Mouse (Mus musculus): Measurements from ENCODE around the gene Bcl2a1d. TPM values are rescaled to one million over a fixed set of nuclear protein-coding genes. Genes with fewer than 3 reads are reported as not detected.
"Not testable (repeated sequence)": the region's sequence is repeated elsewhere in the genome, so short reads cannot be mapped to it uniquely, and the experiment has no call there.

Bcl2a1d gene
- polyA plus RNA-seq (2015; fragmentation: Nextera tagmentation; extraction: Ambion mirVana) = 0.19 TPM in 1 of 2 replicates, not detected in the other

DNA sequence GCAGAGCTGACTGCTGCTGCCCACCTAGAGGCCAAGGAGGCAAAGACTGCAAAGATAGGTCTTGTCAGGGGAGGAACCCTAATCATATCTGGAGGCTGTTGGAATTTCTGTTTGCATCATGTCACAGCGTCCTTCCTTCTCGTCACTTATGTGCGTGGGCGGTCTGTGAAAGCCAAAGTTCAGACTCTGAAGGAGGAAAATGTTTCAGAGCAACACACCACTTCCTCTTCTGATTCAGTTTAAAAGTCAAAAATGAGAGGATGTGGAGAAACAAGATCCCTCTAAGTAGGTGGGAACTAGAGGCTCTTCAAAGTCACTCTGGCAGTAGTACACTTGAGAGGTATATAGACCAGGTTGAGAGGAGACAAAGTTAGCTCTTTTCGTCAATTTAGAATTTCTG, at the start of gene Bcl2a1d:
TSS of gene Bcl2a1d (minus strand) at position 187 of the 400 bp plus-strand sequence.
- not testable (repeated sequence) for H3K4me3 ChIP-seq (ENCODE audit: low read length); H3K27me3 ChIP-seq (replicated peaks; ENCODE audit: control insufficient read depth, insufficient read depth, low read length); H3K4me1 ChIP-seq (ENCODE audit: control insufficient read depth, insufficient read depth, low read depth, low read length); H3K27ac ChIP-seq (ENCODE audit: low read depth, low read length); H3K9me3 ChIP-seq (ENCODE audit: control insufficient read depth, low read length); H3K9ac ChIP-seq (ENCODE audit: low read depth, low read length); H3K36me3 ChIP-seq (ENCODE audit: control insufficient read depth, insufficient read depth, low read length); H3K4me2 ChIP-seq (ENCODE audit: low read length); ATAC-seq
- 88% methylated on average over 5 of the region's 5 CpGs for WGBS

GRCm38 (mm10) chr9:88770239-88770638, 38.5 kb upstream of the Bcl2a1d start:
- not testable (repeated sequence) for ATAC-seq; H3K4me1 ChIP-seq (ENCODE audit: control insufficient read depth, insufficient read depth, low read depth, low read length); H3K36me3 ChIP-seq (ENCODE audit: control insufficient read depth, insufficient read depth, low read length); H3K9ac ChIP-seq (ENCODE audit: low read depth, low read length); H3K27me3 ChIP-seq (replicated peaks; ENCODE audit: control insufficient read depth, insufficient read depth, low read length); H3K27ac ChIP-seq (ENCODE audit: low read depth, low read length); H3K4me2 ChIP-seq (ENCODE audit: low read length); H3K4me3 ChIP-seq (ENCODE audit: low read length); H3K9me3 ChIP-seq (ENCODE audit: control insufficient read depth, low read length)
- WGBS = 93% methylated on average over 2 of the region's 6 CpGs

DNA sequence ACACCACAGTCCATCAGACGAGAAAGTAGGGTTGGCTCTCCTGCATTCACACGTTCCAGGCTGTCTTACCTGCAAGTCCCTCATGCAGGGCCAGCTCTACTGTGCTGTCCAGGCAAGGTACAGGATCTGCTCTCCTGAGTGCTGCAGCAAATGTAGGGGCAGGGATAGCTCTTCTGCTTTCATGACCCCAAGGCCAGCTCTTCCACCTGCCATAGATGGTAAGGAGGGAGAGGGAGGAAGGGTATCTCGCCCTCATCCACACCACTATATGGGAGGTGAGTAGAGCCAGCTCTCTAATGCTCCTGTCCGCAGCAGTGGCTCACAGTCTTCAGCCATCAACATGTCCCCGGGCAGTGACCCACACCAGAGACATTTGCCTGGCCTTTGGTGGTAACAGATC, 37.8 kb upstream of the Bcl2a1d start:
- not testable (repeated sequence) for H3K36me3 ChIP-seq (ENCODE audit: control insufficient read depth, insufficient read depth, low read length); H3K27ac ChIP-seq (ENCODE audit: low read depth, low read length); H3K4me1 ChIP-seq (ENCODE audit: control insufficient read depth, insufficient read depth, low read depth, low read length); H3K27me3 ChIP-seq (replicated peaks; ENCODE audit: control insufficient read depth, insufficient read depth, low read length); H3K4me3 ChIP-seq (ENCODE audit: low read length); ATAC-seq; H3K4me2 ChIP-seq (ENCODE audit: low read length); H3K9ac ChIP-seq (ENCODE audit: low read depth, low read length); H3K9me3 ChIP-seq (ENCODE audit: control insufficient read depth, low read length)
- whole genome bisulfite sequencing = 85% methylated on average over 4 of the region's 5 CpGs

DNA sequence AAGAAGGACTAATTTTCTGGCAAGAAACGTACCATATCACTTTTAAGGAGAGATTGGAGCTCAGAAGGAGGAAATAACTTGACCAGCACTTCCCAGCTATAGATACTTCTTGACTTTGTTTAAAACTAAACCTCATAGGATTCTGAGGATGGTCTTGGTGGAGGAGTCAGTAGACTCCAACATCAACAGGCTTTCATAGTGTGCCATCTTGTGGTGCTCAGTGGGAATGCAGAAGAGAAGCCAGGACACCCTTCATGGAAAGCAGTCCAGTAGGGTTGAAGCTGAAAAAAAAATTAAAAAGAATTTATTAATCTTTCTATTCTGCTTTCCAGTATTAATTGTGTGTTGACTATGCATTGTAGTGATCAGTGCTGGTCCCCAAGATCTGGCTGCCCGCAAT, 15.0 kb upstream of the Bcl2a1d start:
- H3K4me3 ChIP-seq (ENCODE audit: low read length); ATAC-seq; H3K4me2 ChIP-seq (ENCODE audit: low read length); H3K27me3 ChIP-seq (replicated peaks; ENCODE audit: control insufficient read depth, insufficient read depth, low read length); H3K9ac ChIP-seq (ENCODE audit: low read depth, low read length); H3K9me3 ChIP-seq (ENCODE audit: control insufficient read depth, low read length); H3K4me1 ChIP-seq (ENCODE audit: control insufficient read depth, insufficient read depth, low read depth, low read length); H3K36me3 ChIP-seq (ENCODE audit: control insufficient read depth, insufficient read depth, low read length); H3K27ac ChIP-seq (ENCODE audit: low read depth, low read length): not testable (repeated sequence)
- no CpG with 5 or more reads among the region's 2 CpGs for WGBS

GRCm38 (mm10) chr9:88746046-88746445, 14.3 kb upstream of the Bcl2a1d start:
- 80% methylated on average over 1 of the region's 2 CpGs for WGBS
- ATAC-seq; H3K36me3 ChIP-seq (ENCODE audit: control insufficient read depth, insufficient read depth, low read length); H3K27me3 ChIP-seq (replicated peaks; ENCODE audit: control insufficient read depth, insufficient read depth, low read length); H3K4me3 ChIP-seq (ENCODE audit: low read length); H3K27ac ChIP-seq (ENCODE audit: low read depth, low read length); H3K9ac ChIP-seq (ENCODE audit: low read depth, low read length); H3K4me1 ChIP-seq (ENCODE audit: control insufficient read depth, insufficient read depth, low read depth, low read length); H3K9me3 ChIP-seq (ENCODE audit: control insufficient read depth, low read length); H3K4me2 ChIP-seq (ENCODE audit: low read length): not testable (repeated sequence)

GRCm38 (mm10) chr9:88735289-88735688, 3.6 kb upstream of the Bcl2a1d start:
- not testable (repeated sequence) for H3K4me1 ChIP-seq (ENCODE audit: control insufficient read depth, insufficient read depth, low read depth, low read length); H3K4me2 ChIP-seq (ENCODE audit: low read length); H3K4me3 ChIP-seq (ENCODE audit: low read length); H3K27ac ChIP-seq (ENCODE audit: low read depth, low read length); ATAC-seq; H3K27me3 ChIP-seq (replicated peaks; ENCODE audit: control insufficient read depth, insufficient read depth, low read length); H3K36me3 ChIP-seq (ENCODE audit: control insufficient read depth, insufficient read depth, low read length); H3K9ac ChIP-seq (ENCODE audit: low read depth, low read length); H3K9me3 ChIP-seq (ENCODE audit: control insufficient read depth, low read length)

- not testable (repeated sequence) for H3K9me3 ChIP-seq (ENCODE audit: control insufficient read depth, low read length); H3K4me2 ChIP-seq (ENCODE audit: low read length); H3K27me3 ChIP-seq (replicated peaks; ENCODE audit: control insufficient read depth, insufficient read depth, low read length); H3K27ac ChIP-seq (ENCODE audit: low read depth, low read length); H3K9ac ChIP-seq (ENCODE audit: low read depth, low read length); H3K4me1 ChIP-seq (ENCODE audit: control insufficient read depth, insufficient read depth, low read depth, low read length); H3K4me3 ChIP-seq (ENCODE audit: low read length); ATAC-seq; H3K36me3 ChIP-seq (ENCODE audit: control insufficient read depth, insufficient read depth, low read length)
- WGBS = 97% methylated on average over 1 of the region's 1 CpGs
Observed at GRCm38 (mm10) chr9:88733182-88733581, 1.5 kb upstream of the Bcl2a1d start.

DNA sequence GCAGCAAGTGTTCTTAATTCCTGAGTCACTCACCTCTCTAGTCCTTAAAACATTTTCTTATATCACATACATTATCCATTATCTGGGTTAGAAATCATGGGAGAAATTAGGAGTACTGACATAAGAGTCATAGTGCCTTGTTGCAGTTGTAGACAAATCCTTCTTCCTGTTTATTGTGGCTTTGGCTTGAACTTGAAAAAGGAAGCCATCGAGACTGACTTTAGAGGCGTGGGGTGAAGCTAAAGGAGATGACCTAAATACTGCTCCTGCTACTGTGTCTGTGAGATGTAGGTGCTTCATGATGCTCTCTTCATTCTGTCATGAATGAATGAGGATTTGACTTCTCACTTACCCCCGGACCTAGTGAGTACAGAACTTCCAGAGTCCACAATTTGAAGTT, 620 bp upstream of the Bcl2a1d start:
- not testable (repeated sequence) for H3K27ac ChIP-seq (ENCODE audit: low read depth, low read length); H3K27me3 ChIP-seq (replicated peaks; ENCODE audit: control insufficient read depth, insufficient read depth, low read length); ATAC-seq; H3K9me3 ChIP-seq (ENCODE audit: control insufficient read depth, low read length); H3K9ac ChIP-seq (ENCODE audit: low read depth, low read length); H3K36me3 ChIP-seq (ENCODE audit: control insufficient read depth, insufficient read depth, low read length); H3K4me2 ChIP-seq (ENCODE audit: low read length); H3K4me1 ChIP-seq (ENCODE audit: control insufficient read depth, insufficient read depth, low read depth, low read length); H3K4me3 ChIP-seq (ENCODE audit: low read length)
- 92% methylated on average over 1 of the region's 3 CpGs for WGBS

- H3K27ac ChIP-seq (ENCODE audit: low read depth, low read length); H3K36me3 ChIP-seq (ENCODE audit: control insufficient read depth, insufficient read depth, low read length); H3K4me3 ChIP-seq (ENCODE audit: low read length); H3K9me3 ChIP-seq (ENCODE audit: control insufficient read depth, low read length); H3K4me1 ChIP-seq (ENCODE audit: control insufficient read depth, insufficient read depth, low read depth, low read length); H3K9ac ChIP-seq (ENCODE audit: low read depth, low read length); H3K27me3 ChIP-seq (replicated peaks; ENCODE audit: control insufficient read depth, insufficient read depth, low read length); H3K4me2 ChIP-seq (ENCODE audit: low read length); ATAC-seq: not testable (repeated sequence)
Observed at GRCm38 (mm10) chr9:88728311-88728710, 3.4 kb downstream of the Bcl2a1d start.

DNA sequence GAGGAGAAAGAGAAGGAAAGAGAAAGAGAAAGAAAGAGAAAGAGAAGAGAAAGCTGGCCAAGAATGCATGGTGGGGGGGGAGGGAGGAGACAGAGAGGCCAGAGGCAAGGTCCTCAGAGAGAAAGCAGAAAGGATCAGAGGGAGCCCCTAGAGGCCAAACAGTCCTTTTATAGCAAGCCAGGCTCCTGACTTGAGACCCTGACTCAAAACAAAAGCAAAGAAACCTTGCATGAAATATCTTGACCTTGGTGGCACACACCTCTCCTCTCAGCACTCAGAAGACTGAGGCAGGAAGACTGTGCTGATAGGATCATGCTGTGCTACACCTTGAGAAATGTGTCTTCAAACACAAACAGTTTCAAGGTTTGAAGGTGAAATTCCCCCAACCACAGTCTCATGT, 10.1 kb downstream of the Bcl2a1d start:
- H3K4me3 ChIP-seq (ENCODE audit: low read length); H3K27ac ChIP-seq (ENCODE audit: low read depth, low read length); H3K9me3 ChIP-seq (ENCODE audit: control insufficient read depth, low read length); H3K36me3 ChIP-seq (ENCODE audit: control insufficient read depth, insufficient read depth, low read length); ATAC-seq; H3K9ac ChIP-seq (ENCODE audit: low read depth, low read length); H3K4me1 ChIP-seq (ENCODE audit: control insufficient read depth, insufficient read depth, low read depth, low read length); H3K27me3 ChIP-seq (replicated peaks; ENCODE audit: control insufficient read depth, insufficient read depth, low read length); H3K4me2 ChIP-seq (ENCODE audit: low read length): not testable (repeated sequence)
